Mouse (Mus musculus) liver, embryonic 13.5 days (tissue): ENCODE data around the gene Atf3. TPM values are rescaled to one million over a fixed set of nuclear protein-coding genes. Genes with fewer than 3 reads are reported as not detected.
"Not testable (repeated sequence)": the region's sequence is repeated elsewhere in the genome, so short reads cannot be mapped to it uniquely, and the experiment has no call there.

ENCODE experiments used
- ATAC-seq: fragments of 200-750 bp; cut with Nextera tagmentation; 2 replicates; pipeline ENCODE4 v1.8.0; 2017; ENCODE audit warnings: low read depth, mild to moderate bottlenecking, moderate number of reproducible peaks, moderate library complexity
- DNase-seq: peaks from one replicate; pipeline ENCODE4 v3.0.0; 2022
- H3K27ac ChIP-seq: fragments of 300-500 bp; sonication (generic); 2 replicates; pipeline ENCODE4 v1.5.1; 2015; ENCODE audit warnings: moderate library complexity, mild to moderate bottlenecking, inconsistent platforms
- H3K27me3 ChIP-seq: fragments of 300-500 bp; sonication (generic); 2 replicates; pipeline ENCODE4 v1.6.1; 2015; ENCODE audit warnings: mild to moderate bottlenecking, inconsistent platforms
- H3K36me3 ChIP-seq: fragments of 300-500 bp; sonication (generic); 2 replicates; pipeline ENCODE4 v1.6.1; 2015; ENCODE audit warnings: mild to moderate bottlenecking, inconsistent platforms
- H3K4me1 ChIP-seq: fragments of 300-500 bp; sonication (generic); replicated peaks from 2 replicates; pipeline ENCODE4 v1.6.1; 2015; ENCODE audit warnings: inconsistent platforms
- H3K4me2 ChIP-seq: fragments of 300-500 bp; sonication (generic); 2 replicates; pipeline ENCODE4 v1.6.1; 2015; ENCODE audit warnings: inconsistent platforms, mild to moderate bottlenecking, moderate library complexity
- H3K4me3 ChIP-seq: fragments of 300-500 bp; sonication (generic); replicated peaks from 2 replicates; pipeline ENCODE4 v1.5.1; 2015; ENCODE audit warnings: mild to moderate bottlenecking, inconsistent platforms
- H3K9ac ChIP-seq: fragments of 300-500 bp; sonication (generic); 2 replicates; pipeline ENCODE4 v1.6.1; 2015; ENCODE audit warnings: mild to moderate bottlenecking, inconsistent platforms
- H3K9me3 ChIP-seq: fragments of 300-500 bp; sonication (generic); replicated peaks from 2 replicates; pipeline ENCODE4 v1.6.1; 2016; ENCODE audit warnings: inconsistent platforms
- WGBS: fragments of 180-500 bp; shearing (Covaris S2); methylation state at CpG from one replicate; pipeline ENCODE4 v1.1.7; 2015; ENCODE audit not compliant: insufficient replicate concordance; 5-methylcytosine and 5-hydroxymethylcytosine counted together
- polyA plus RNA-seq: library from polyadenylated mRNA; unstranded; fragments of >200 nt; fragmentation: Nextera tagmentation; extraction: Ambion mirVana; gene quantifications from 2 replicates; pipeline ENCODE4 v1.2.1, GENCODE M21; 2015

Atf3 gene
- polyA plus RNA-seq, 1 experiment from 2014 or later: 1.3 TPM

DNA sequence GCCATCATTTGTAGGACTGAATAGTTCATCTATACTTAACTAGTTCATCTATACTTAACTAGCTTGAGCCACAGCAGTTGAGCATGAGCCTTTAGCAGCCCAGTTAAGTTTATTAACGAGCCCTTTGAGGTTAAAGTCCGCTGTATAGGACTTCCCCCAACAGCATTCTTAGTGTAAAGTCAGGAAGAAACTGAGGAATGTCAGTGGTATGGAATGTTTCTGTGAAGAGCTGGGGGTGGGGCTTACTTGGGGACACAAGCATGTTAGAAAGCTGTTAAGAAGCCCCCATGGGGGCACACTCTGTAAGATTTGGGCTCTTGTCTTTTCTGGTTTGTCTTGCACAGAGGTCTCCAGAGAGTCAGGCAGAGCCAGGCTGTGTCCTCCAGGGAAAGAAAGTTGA lies 38.0 kb downstream of the Atf3 start:
- H3K9ac ChIP-seq: no peak overlapping the region
- ATAC-seq: no peak
- H3K4me2 ChIP-seq: no peak overlapping the region
- DNase-seq: no peak
- 0 out of 2 replicates have a peak overlapping the region, but pooled peaks have one; percentile 5 for H3K27ac ChIP-seq
- WGBS: 14% methylated on average over 2 of the region's 2 CpGs
- H3K9me3 ChIP-seq: no peaks in the 10 kb centered on the region
- H3K4me3 ChIP-seq: no peak overlapping the region
- H3K4me1 ChIP-seq: peaks cover 30% of the 10 kb centered on the region
- H3K36me3 ChIP-seq: no peaks in the 10 kb centered on the region
- H3K27me3 ChIP-seq: peaks cover 87% of the 10 kb centered on the region

- Histone ChIP-seq H3K4me1 (peaks cover 18% of the 10 kb centered on the region), H3K9me3 (no peaks in the 10 kb centered on the region), H3K27ac (no peak overlapping the region), H3K36me3 (no peaks in the 10 kb centered on the region), H3K4me3 (no peak overlapping the region), H3K4me2 (no peak overlapping the region), H3K27me3 (peaks cover 80% of the 10 kb centered on the region), H3K9ac (no peak overlapping the region)
- DNase-seq (no peak), ATAC-seq (no peak)
- 28% methylated on average over 15 of the region's 15 CpGs for WGBS
Measured at GRCm38 (mm10) chr1:191178511-191179188, 39.2 kb downstream of the Atf3 start.

GRCm38 (mm10) chr1:191176887-191177286 lies 41.0 kb downstream of the Atf3 start:
- no peaks in the 10 kb centered on the region for H3K9me3 ChIP-seq
- H3K27ac ChIP-seq: no peak overlapping the region
- ATAC-seq (no peak), DNase-seq (no peak)
- H3K27me3 ChIP-seq: peaks cover 62% of the 10 kb centered on the region
- H3K4me3 ChIP-seq: no peak overlapping the region
- no peak overlapping the region for H3K4me2 ChIP-seq
- H3K9ac ChIP-seq: no peak overlapping the region
- 64% methylated on average over 7 of the region's 7 CpGs for WGBS
- peaks cover 8% of the 10 kb centered on the region for H3K4me1 ChIP-seq
- no peaks in the 10 kb centered on the region for H3K36me3 ChIP-seq

DNA sequence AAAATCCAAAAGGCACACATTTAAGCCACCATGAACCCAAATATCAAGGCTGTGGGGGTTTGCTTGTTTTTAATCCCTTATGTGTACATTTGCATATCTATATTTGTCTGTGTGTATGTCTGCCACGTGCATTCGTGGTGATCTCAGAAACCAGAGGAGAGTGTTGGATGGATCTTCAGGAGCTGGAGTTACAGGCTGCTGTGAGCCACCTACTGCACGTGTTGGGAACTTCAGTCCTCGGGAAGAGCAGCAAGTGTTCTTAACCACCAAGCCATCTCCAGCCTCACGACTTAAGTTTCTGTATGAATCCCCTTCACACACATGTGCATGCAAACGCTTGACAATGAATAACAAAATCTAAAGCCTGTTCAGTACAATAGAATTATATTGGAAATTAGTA lies 45.4 kb downstream of the Atf3 start:
- no peak overlapping the region for H3K4me2 ChIP-seq
- no peaks in the 10 kb centered on the region for H3K9me3 ChIP-seq
- H3K27ac ChIP-seq: no peak overlapping the region
- no peak for DNase-seq
- no peak overlapping the region for H3K4me3 ChIP-seq
- no peaks in the 10 kb centered on the region for H3K4me1 ChIP-seq
- H3K27me3 ChIP-seq: peaks cover 18% of the 10 kb centered on the region
- WGBS: 12% methylated on average over 6 of the region's 6 CpGs
- no peak for ATAC-seq
- H3K36me3 ChIP-seq: no peaks in the 10 kb centered on the region
- no peak overlapping the region for H3K9ac ChIP-seq

DNA sequence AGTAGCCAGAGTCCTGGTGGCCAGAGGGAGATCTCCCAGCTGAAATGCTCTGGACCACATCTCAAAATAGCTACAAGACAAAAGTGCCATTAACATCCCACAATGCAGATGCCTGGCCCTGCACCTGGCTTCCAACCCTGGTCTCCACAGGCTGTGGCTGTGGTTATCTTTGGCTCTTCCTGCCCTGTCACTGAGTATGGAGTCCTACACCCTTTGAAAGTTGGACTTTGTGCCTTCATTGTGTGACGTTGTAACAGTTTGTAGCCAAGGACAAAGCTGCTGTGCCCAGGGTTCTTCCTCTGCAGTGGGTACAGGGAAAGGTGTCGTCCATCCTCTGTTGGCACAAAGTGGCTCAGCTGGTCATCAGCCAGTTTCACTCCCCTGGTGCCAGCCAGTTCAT lies 47.4 kb downstream of the Atf3 start:
- no peak for ATAC-seq
- no peak for DNase-seq
- Histone ChIP-seq H3K9ac (no peak overlapping the region), H3K36me3 (no peaks in the 10 kb centered on the region), H3K4me3 (no peak overlapping the region), H3K9me3 (no peaks in the 10 kb centered on the region), H3K27me3 (0 out of 2 replicates have a peak, but pooled peaks cover 7% of the 10 kb centered on the region), H3K4me1 (no peaks in the 10 kb centered on the region), H3K4me2 (no peak overlapping the region), H3K27ac (no peak overlapping the region)
- 59% methylated on average over 2 of the region's 2 CpGs for WGBS

DNA sequence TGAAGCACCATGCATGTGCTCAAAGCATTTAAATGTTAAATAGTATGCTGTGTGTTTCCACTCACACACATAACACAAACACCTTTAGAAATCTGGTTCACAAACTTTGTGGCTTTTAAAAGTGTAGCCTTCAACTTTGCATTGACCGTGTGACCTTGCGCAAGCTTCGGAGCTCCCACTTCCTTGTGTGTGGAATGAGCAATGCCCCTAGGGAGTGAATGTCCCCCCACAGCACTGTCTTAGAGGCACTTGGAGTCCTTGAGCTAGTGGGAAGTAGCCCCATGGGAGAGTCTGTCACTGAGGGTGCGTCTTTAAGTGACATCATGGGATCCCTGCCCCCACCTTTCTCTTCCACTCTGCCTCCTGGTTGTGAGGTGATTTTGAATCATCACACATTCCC lies 51.6 kb downstream of the Atf3 start:
- H3K9me3 ChIP-seq: no peaks in the 10 kb centered on the region
- H3K4me3 ChIP-seq: no peak overlapping the region
- no peaks in the 10 kb centered on the region for H3K27me3 ChIP-seq
- no peak for ATAC-seq
- H3K36me3 ChIP-seq: no peaks in the 10 kb centered on the region
- no peaks in the 10 kb centered on the region for H3K4me1 ChIP-seq
- 59% methylated on average over 4 of the region's 4 CpGs for WGBS
- H3K27ac ChIP-seq: no peak overlapping the region
- DNase-seq: no peak
- no peak overlapping the region for H3K4me2 ChIP-seq
- H3K9ac ChIP-seq: no peak overlapping the region

- WGBS: 56% methylated on average over 3 of the region's 3 CpGs
- no peak for DNase-seq
- no peak within 1 kb of the TSS for H3K4me3 ChIP-seq
Measured at GRCm38 (mm10) chr1:191164717-191165116, 53.1 kb downstream of the Atf3 start, which contains the start of gene Fam71a. Gene Fam71a (minus strand): TSS chr1:191164817.

GRCm38 (mm10) chr1:191154314-191154713 lies 63.5 kb downstream of the Atf3 start:
- WGBS: 24% methylated on average over 3 of the region's 3 CpGs
- no peak overlapping the region for H3K4me3 ChIP-seq
- H3K4me1 ChIP-seq: no peaks in the 10 kb centered on the region
- no peak for DNase-seq
- H3K27me3 ChIP-seq: no peaks in the 10 kb centered on the region
- no peak for ATAC-seq
- H3K4me2 ChIP-seq: no peak overlapping the region
- no peak overlapping the region for H3K9ac ChIP-seq
- H3K27ac ChIP-seq: peak overlapping the region; percentile 66
- no peaks in the 10 kb centered on the region for H3K36me3 ChIP-seq
- H3K9me3 ChIP-seq: peaks cover 7% of the 10 kb centered on the region

More at GRCm38 (mm10) chr1:191164717-191165116, 53.1 kb downstream of the Atf3 start, which contains the start of gene Fam71a:
- no peak for ATAC-seq
- H3K27ac ChIP-seq: no peak within 1 kb of the TSS
- no peaks in the 10 kb centered on the region for H3K36me3 ChIP-seq
- H3K9me3 ChIP-seq: peaks cover 4% of the 10 kb centered on the region; the same call in 1 of the 2 replicates
- no peaks in the 10 kb centered on the region for H3K27me3 ChIP-seq
- no peak within 1 kb of the TSS for H3K4me2 ChIP-seq
- H3K4me1 ChIP-seq: no peaks in the 10 kb centered on the region
- no peak within 1 kb of the TSS for H3K9ac ChIP-seq

- H3K36me3 ChIP-seq: no peaks in the 10 kb centered on the region
- no peak for ATAC-seq
- H3K4me2 ChIP-seq: no peak overlapping the region
- no peaks in the 10 kb centered on the region for H3K27me3 ChIP-seq
- WGBS: 9% methylated on average over 4 of the region's 4 CpGs
- peak; percentile 9 for DNase-seq
- H3K4me1 ChIP-seq: no peaks in the 10 kb centered on the region
- peaks cover 6% of the 10 kb centered on the region for H3K9me3 ChIP-seq
- H3K4me3 ChIP-seq: no peak overlapping the region
- no peak overlapping the region for H3K9ac ChIP-seq
- no peak overlapping the region for H3K27ac ChIP-seq
Measured at GRCm38 (mm10) chr1:191153052-191153451, 64.8 kb downstream of the Atf3 start.

DNA sequence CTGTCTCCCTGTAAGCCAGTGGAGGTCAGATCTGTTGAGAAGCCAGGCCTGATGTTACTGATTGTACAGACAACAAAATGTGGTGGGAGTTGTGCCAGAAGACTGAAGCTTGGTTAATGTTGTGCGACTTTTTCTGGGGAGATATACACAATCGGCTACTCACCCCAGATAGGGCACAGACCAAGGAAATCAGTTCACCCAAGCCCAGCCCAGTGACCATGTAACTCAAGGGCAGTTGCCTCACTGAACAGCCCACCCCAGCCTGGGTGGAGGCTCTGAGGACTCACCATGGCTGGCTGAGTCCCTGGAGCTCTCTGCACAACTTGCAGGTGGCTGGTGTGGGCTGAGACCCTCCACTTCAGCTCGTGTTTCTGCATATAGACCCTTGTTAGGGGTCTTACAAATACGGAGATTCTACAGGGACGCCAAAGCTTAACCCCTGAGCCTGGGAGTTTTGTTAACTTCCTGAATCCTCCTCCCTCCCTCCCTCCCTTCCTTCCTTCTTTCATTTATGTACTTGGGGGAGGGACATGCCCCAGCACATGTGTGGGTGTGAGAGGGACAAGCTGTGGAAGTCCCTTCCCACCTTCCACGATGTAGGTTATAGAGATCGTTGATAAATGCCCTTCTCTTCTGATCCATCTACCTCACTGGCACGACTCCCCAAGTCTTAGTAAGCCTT lies 66.8 kb downstream of the Atf3 start:
- H3K9me3 ChIP-seq: no peaks in the 10 kb centered on the region
- H3K27ac ChIP-seq: peak overlapping the region; percentile 19
- DNase-seq (no peak), ATAC-seq (no peak)
- H3K4me2 ChIP-seq: no peak overlapping the region
- no peaks in the 10 kb centered on the region for H3K4me1 ChIP-seq
- H3K9ac ChIP-seq: no peak overlapping the region
- H3K27me3 ChIP-seq: no peaks in the 10 kb centered on the region
- no peak overlapping the region for H3K4me3 ChIP-seq
- 24% methylated on average over 8 of the region's 8 CpGs for WGBS
- no peaks in the 10 kb centered on the region for H3K36me3 ChIP-seq

- not testable (repeated sequence) for H3K4me1 ChIP-seq, H3K27me3 ChIP-seq, H3K9me3 ChIP-seq, H3K27ac ChIP-seq, DNase-seq, H3K36me3 ChIP-seq, ATAC-seq, H3K4me2 ChIP-seq, H3K9ac ChIP-seq, H3K4me3 ChIP-seq
- 68% methylated on average over 5 of the region's 5 CpGs for WGBS
Measured at GRCm38 (mm10) chr1:191149489-191149888, 68.3 kb downstream of the Atf3 start.

DNA sequence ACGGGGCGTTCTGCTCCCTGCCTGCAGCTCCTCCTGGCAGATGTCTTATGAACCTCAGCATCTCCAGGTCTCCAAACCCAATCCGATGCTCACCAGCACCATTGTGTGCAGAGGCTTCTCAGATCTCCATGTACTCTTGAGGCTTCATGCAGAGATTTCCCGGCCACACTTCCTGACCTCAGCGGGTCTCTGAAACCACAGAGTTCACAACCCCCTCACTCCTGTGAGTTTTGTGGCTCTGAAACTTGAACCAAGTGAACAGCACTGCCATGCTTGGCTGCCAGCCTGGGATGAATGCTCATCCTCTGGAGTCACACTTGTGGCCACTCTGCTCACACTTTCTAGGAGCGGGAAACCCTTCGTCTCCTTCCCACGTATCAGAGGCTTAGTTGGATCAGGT lies 76.9 kb downstream of the Atf3 start:
- no peak overlapping the region for H3K9ac ChIP-seq
- no peak overlapping the region for H3K4me3 ChIP-seq
- H3K4me1 ChIP-seq: peaks cover 15% of the 10 kb centered on the region
- DNase-seq: no peak
- H3K36me3 ChIP-seq: no peaks in the 10 kb centered on the region
- H3K9me3 ChIP-seq: no peaks in the 10 kb centered on the region
- ATAC-seq: no peak
- H3K27me3 ChIP-seq: peaks cover 7% of the 10 kb centered on the region; the same call in 1 of the 2 replicates
- WGBS: 43% methylated on average over 8 of the region's 8 CpGs
- no peak overlapping the region for H3K27ac ChIP-seq
- no peak overlapping the region for H3K4me2 ChIP-seq
